Mouse (Mus musculus) MEL (cell line): ENCODE results near the gene Axl. TPM values are rescaled to one million over a fixed set of nuclear protein-coding genes. Genes with fewer than 3 reads are reported as not detected.
A peak's percentile ranks its signal among the peaks of the same experiment; 100 is the strongest.

Experiments
- DNase-seq: peaks from one replicate; pipeline ENCODE4 v3.0.0; 2011; ENCODE audit warnings: low read depth, low spot score
- H3K27ac ChIP-seq: 2 replicates; pipeline ENCODE4 v1.5.1; 2012; ENCODE audit warnings: low read depth, mild to moderate bottlenecking, control low read depth, low read length, moderate library complexity; ENCODE audit not compliant: control insufficient read depth
- H3K27me3 ChIP-seq, 2 experiments: fragments of 150-350 bp in 1 of 2; sonication (generic) in 1 of 2; 2 replicates each; pipeline ENCODE4 v1.6.1; 2012; ENCODE audit warnings: low read length in 2 of 2, mild to moderate bottlenecking in 2 of 2, improper control_type of control experiment in 1 of 2, moderate library complexity in 1 of 2; ENCODE audit not compliant: insufficient read depth in 2 of 2, control insufficient read depth in 1 of 2
- H3K36me3 ChIP-seq, 2 experiments: 2 replicates each; pipeline ENCODE4 v1.6.1; 2012 to 2014; ENCODE audit warnings: low read length in 2 of 2, improper control_type of control experiment in 1 of 2, inconsistent platforms in 1 of 2, mild to moderate bottlenecking in 1 of 2; ENCODE audit not compliant: insufficient read depth in 2 of 2, control insufficient read depth in 1 of 2
- H3K4me1 ChIP-seq, 2 experiments: fragments of 150-350 bp in 1 of 2; sonication (generic) in 1 of 2; 2 replicates each; pipeline ENCODE4 v1.6.1; 2012; ENCODE audit warnings: low read length in 2 of 2, improper control_type of control experiment in 1 of 2, mild to moderate bottlenecking in 1 of 2; ENCODE audit not compliant: insufficient read depth in 2 of 2, control insufficient read depth in 1 of 2
- H3K4me3 ChIP-seq, 2 experiments: fragments of 150-350 bp in 1 of 2; sonication (generic) in 1 of 2; 2 replicates each; pipeline ENCODE4 v1.5.1; 2012; ENCODE audit warnings: low read depth in 2 of 2, low read length in 2 of 2, mild to moderate bottlenecking in 2 of 2, moderate library complexity in 2 of 2, control low read depth in 1 of 2, improper control_type of control experiment in 1 of 2; ENCODE audit not compliant: control insufficient read depth in 1 of 2, insufficient read depth in 1 of 2
- H3K79me2 ChIP-seq: 2 replicates; pipeline ENCODE4 v1.6.1; 2012; ENCODE audit warnings: mild to moderate bottlenecking, low read length, moderate library complexity; ENCODE audit not compliant: control insufficient read depth, poor library complexity, insufficient read depth
- H3K9ac ChIP-seq: 2 replicates; pipeline ENCODE4 v1.6.1; 2012; ENCODE audit warnings: low read depth, mild to moderate bottlenecking, control low read depth, low read length, moderate library complexity; ENCODE audit not compliant: control insufficient read depth, poor library complexity, severe bottlenecking
- H3K9me3 ChIP-seq: fragments of 150-350 bp; sonication (generic); replicated peaks from 2 replicates; pipeline ENCODE4 v1.6.1; 2012; ENCODE audit warnings: mild to moderate bottlenecking, low read length, improper control_type of control experiment, moderate library complexity; ENCODE audit not compliant: insufficient read depth
- BHLHE40 ChIP-seq: IDR thresholded peaks from 2 replicates; pipeline ENCODE4 v1.6.1; 2012; ENCODE audit warnings: low read depth, mild to moderate bottlenecking, inconsistent platforms, low read length, improper control_type of control experiment, borderline replicate concordance
- CHD1 ChIP-seq: IDR thresholded peaks from 2 replicates; pipeline ENCODE4 v1.6.1; 2012; ENCODE audit warnings: low read depth, mild to moderate bottlenecking, inconsistent platforms, low read length, improper control_type of control experiment
- CHD2 ChIP-seq: IDR thresholded peaks from 2 replicates; pipeline ENCODE4 v1.6.1; 2011; ENCODE audit warnings: low read length, improper control_type of control experiment
- CTCF ChIP-seq, 3 experiments: IDR thresholded peaks in 2 of 3; conservative IDR thresholded peaks in 1 of 3; 2 replicates each; pipeline ENCODE4 v1.5.1; 2011 to 2012; ENCODE audit warnings: low read length in 3 of 3, low read depth in 2 of 3, mild to moderate bottlenecking in 2 of 3, improper control_type of control experiment in 1 of 3, inconsistent platforms in 1 of 3, mixed read lengths in 1 of 3, moderate library complexity in 1 of 3; ENCODE audit not compliant: control insufficient read depth in 1 of 3, insufficient read depth in 1 of 3, poor library complexity in 1 of 3, severe bottlenecking in 1 of 3
- E2F4 ChIP-seq: IDR thresholded peaks from 2 replicates; pipeline ENCODE4 v1.6.1; 2011; ENCODE audit warnings: low read depth, low read length, improper control_type of control experiment, borderline replicate concordance
- ELF1 ChIP-seq: IDR thresholded peaks from 2 replicates; pipeline ENCODE4 v1.6.1; 2014; ENCODE audit warnings: low read depth, mild to moderate bottlenecking, inconsistent platforms, low read length, improper control_type of control experiment, moderate library complexity
- GABPA ChIP-seq: IDR thresholded peaks from 2 replicates; pipeline ENCODE4 v1.6.1; 2012; ENCODE audit warnings: low read depth, mild to moderate bottlenecking, inconsistent platforms, low read length, improper control_type of control experiment, moderate library complexity
- GATA1 ChIP-seq: IDR thresholded peaks from 2 replicates; pipeline ENCODE4 v1.6.1; 2011; ENCODE audit warnings: low read depth, low read length, improper control_type of control experiment
- HCFC1 ChIP-seq: IDR thresholded peaks from 2 replicates; pipeline ENCODE4 v1.6.1; 2012; ENCODE audit warnings: low read depth, mild to moderate bottlenecking, inconsistent platforms, low read length, improper control_type of control experiment, moderate library complexity
- JUND ChIP-seq: IDR thresholded peaks from 2 replicates; pipeline ENCODE4 v1.6.1; 2011; ENCODE audit warnings: low read depth, mild to moderate bottlenecking, improper control_type of control experiment, low read length
- KAT2A ChIP-seq: conservative IDR thresholded peaks from 2 replicates; pipeline ENCODE4 v1.6.1; 2012; ENCODE audit warnings: low read depth, low read length, improper control_type of control experiment, inconsistent platforms
- MAFK ChIP-seq: IDR thresholded peaks from 2 replicates; pipeline ENCODE4 v1.6.1; 2011; ENCODE audit warnings: low read depth, mild to moderate bottlenecking, low read length, improper control_type of control experiment, borderline replicate concordance
- MAX ChIP-seq: IDR thresholded peaks from 2 replicates; pipeline ENCODE4 v1.6.1; 2011; ENCODE audit warnings: low read length, improper control_type of control experiment
- MAZ ChIP-seq: IDR thresholded peaks from 2 replicates; pipeline ENCODE4 v1.6.1; 2012; ENCODE audit warnings: low read depth, mild to moderate bottlenecking, inconsistent platforms, low read length, improper control_type of control experiment
- MEF2A ChIP-seq: IDR thresholded peaks from 2 replicates; pipeline ENCODE4 v1.6.1; 2014; ENCODE audit warnings: low read depth, mild to moderate bottlenecking, inconsistent platforms, low read length, improper control_type of control experiment; ENCODE audit not compliant: poor library complexity, insufficient replicate concordance, severe bottlenecking; ENCODE audit errors: extremely low read depth
- MXI1 ChIP-seq: IDR thresholded peaks from 2 replicates; pipeline ENCODE4 v1.6.1; 2011; ENCODE audit warnings: mild to moderate bottlenecking, low read depth, low read length, improper control_type of control experiment
- MYB ChIP-seq: IDR thresholded peaks from 2 replicates; pipeline ENCODE4 v1.6.1; 2011; ENCODE audit warnings: mild to moderate bottlenecking, low read depth, low read length, improper control_type of control experiment
- MYC ChIP-seq: IDR thresholded peaks from 2 replicates; pipeline ENCODE4 v1.6.1; 2011; ENCODE audit warnings: low read depth, mild to moderate bottlenecking, low read length, improper control_type of control experiment, moderate library complexity
- NELFE ChIP-seq: IDR thresholded peaks from 2 replicates; pipeline ENCODE4 v1.6.1; 2011; ENCODE audit warnings: low read depth, low read length, improper control_type of control experiment
- NRF1 ChIP-seq: IDR thresholded peaks from 2 replicates; pipeline ENCODE4 v1.6.1; 2014; ENCODE audit warnings: low read depth, mild to moderate bottlenecking, inconsistent platforms, low read length, improper control_type of control experiment, moderate library complexity; ENCODE audit not compliant: poor library complexity, insufficient read depth, severe bottlenecking
- POLR2A ChIP-seq, 2 experiments: IDR thresholded peaks; 2 replicates each; pipeline ENCODE4 v1.6.1; 2011 to 2012; ENCODE audit warnings: low read length in 2 of 2, mild to moderate bottlenecking in 2 of 2, control low read depth in 1 of 2, improper control_type of control experiment in 1 of 2, low read depth in 1 of 2, moderate library complexity in 1 of 2; ENCODE audit not compliant: control insufficient read depth in 1 of 2, insufficient read depth in 1 of 2, poor library complexity in 1 of 2
- POLR2AphosphoS2 ChIP-seq: IDR thresholded peaks from 2 replicates; pipeline ENCODE4 v1.6.1; 2011; ENCODE audit warnings: low read length, improper control_type of control experiment
- POLR2AphosphoS5 ChIP-seq: IDR thresholded peaks from 2 replicates; pipeline ENCODE4 v1.6.1; 2012; ENCODE audit warnings: low read depth, borderline replicate concordance, mild to moderate bottlenecking, inconsistent platforms, low read length, moderate library complexity, mixed read lengths
- RAD21 ChIP-seq: IDR thresholded peaks from 2 replicates; pipeline ENCODE4 v1.6.1; 2011; ENCODE audit warnings: mild to moderate bottlenecking, low read depth, low read length, improper control_type of control experiment
- RCOR1 ChIP-seq: IDR thresholded peaks from 2 replicates; pipeline ENCODE4 v1.6.1; 2012; ENCODE audit warnings: low read depth, mild to moderate bottlenecking, inconsistent platforms, low read length, improper control_type of control experiment
- SIN3A ChIP-seq: IDR thresholded peaks from 2 replicates; pipeline ENCODE4 v1.6.1; 2012; ENCODE audit warnings: low read length, improper control_type of control experiment, inconsistent platforms
- SMC3 ChIP-seq: IDR thresholded peaks from 2 replicates; pipeline ENCODE4 v1.6.1; 2011; ENCODE audit warnings: low read depth, low read length, improper control_type of control experiment
- TAL1 ChIP-seq: IDR thresholded peaks from 2 replicates; pipeline ENCODE4 v1.6.1; 2012; ENCODE audit warnings: mild to moderate bottlenecking, inconsistent platforms, low read length, moderate library complexity, mixed read lengths
- TBP ChIP-seq: IDR thresholded peaks from 2 replicates; pipeline ENCODE4 v1.8.0; 2011; ENCODE audit warnings: low read depth, low read length, improper control_type of control experiment
- TCF12 ChIP-seq: IDR thresholded peaks from 2 replicates; pipeline ENCODE4 v1.6.1; 2014; ENCODE audit warnings: low read depth, mild to moderate bottlenecking, inconsistent platforms, low read length, improper control_type of control experiment, moderate library complexity
- UBTF ChIP-seq: IDR thresholded peaks from 2 replicates; pipeline ENCODE4 v1.6.1; 2012; ENCODE audit warnings: low read depth, mild to moderate bottlenecking, inconsistent platforms, low read length, improper control_type of control experiment, moderate library complexity, borderline replicate concordance; ENCODE audit not compliant: insufficient read depth
- USF1 ChIP-seq: IDR thresholded peaks from 2 replicates; pipeline ENCODE4 v1.6.1; 2014; ENCODE audit warnings: low read depth, mild to moderate bottlenecking, inconsistent platforms, low read length, improper control_type of control experiment, moderate library complexity
- USF2 ChIP-seq, 2 experiments: IDR thresholded peaks; 2 replicates each; pipeline ENCODE4 v1.6.1; 2011 to 2012; ENCODE audit warnings: improper control_type of control experiment in 2 of 2, low read length in 2 of 2, borderline replicate concordance in 1 of 2, inconsistent platforms in 1 of 2, low read depth in 1 of 2, mild to moderate bottlenecking in 1 of 2; ENCODE audit not compliant: insufficient read depth in 1 of 2
- ZKSCAN1 ChIP-seq: IDR thresholded peaks from 2 replicates; pipeline ENCODE4 v1.6.1; 2012; ENCODE audit warnings: low read depth, mild to moderate bottlenecking, inconsistent platforms, low read length, improper control_type of control experiment, moderate library complexity
- ZMIZ1 ChIP-seq: IDR thresholded peaks from 2 replicates; pipeline ENCODE4 v1.6.1; 2012; ENCODE audit warnings: low read depth, mild to moderate bottlenecking, inconsistent platforms, low read length, improper control_type of control experiment, moderate library complexity
- ZNF384 ChIP-seq: IDR thresholded peaks from 2 replicates; pipeline ENCODE4 v1.6.1; 2012; ENCODE audit warnings: low read depth, mild to moderate bottlenecking, inconsistent platforms, low read length, improper control_type of control experiment
- polyA plus RNA-seq, 2 experiments: library from polyadenylated mRNA; stranded (reverse) in 1 of 2; unstranded in 1 of 2; fragments of >175 nt in 1 of 2; fragments of >200 nt in 1 of 2; gene quantifications; 2 replicates each; pipeline versions ENCODE4 v1.2.1 to v1.2.4; 2012; ENCODE audit warnings: low replicate concordance in 2 of 2, low read depth in 1 of 2; ENCODE audit not compliant: insufficient read length in 2 of 2, insufficient read depth in 1 of 2, missing spikeins in 1 of 2
- total RNA-seq: library from RNA; depleted of rRNA; stranded (reverse); fragments of 300-350 nt; gene quantifications from 2 replicates; pipeline ENCODE4 v1.2.3, GENCODE M21; 2012

The Axl gene
- total and polyA plus RNA-seq, 3 experiments: 0.19 TPM; not detected in 2

DNA sequence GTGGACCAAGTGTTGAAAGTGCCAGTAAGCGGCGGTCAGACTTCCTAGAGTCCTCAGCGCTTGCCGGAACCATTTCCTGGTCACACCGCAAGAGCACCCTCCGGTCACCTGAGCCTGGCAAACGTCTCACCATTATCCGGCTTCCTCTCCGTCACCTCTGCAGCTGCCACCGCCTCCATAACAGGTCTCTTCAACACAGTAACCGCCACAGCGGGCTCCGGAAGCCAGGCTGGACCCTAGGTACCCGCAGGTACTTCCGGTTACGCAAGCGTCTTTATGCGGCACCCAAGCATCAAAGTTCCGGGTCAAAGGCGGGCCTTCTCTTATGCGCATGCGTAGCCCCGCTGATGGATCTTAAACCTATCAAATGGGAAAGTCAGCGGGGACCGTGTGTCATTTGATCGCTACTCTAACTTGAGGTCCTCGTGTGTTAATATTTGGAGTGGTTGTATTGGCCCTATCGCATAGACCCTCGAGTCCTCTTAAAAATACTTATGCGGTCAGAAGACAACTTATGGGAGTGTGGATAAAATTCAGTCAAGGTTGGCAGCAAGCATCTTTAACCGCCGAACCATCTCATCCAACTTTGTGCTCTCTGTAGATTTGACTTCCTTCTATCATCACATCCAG lies 69.6 kb downstream of the Axl start, which contains the start of gene Ccdc97:
Gene Ccdc97, minus strand, starts transcription at position 301 of the 630 bp plus-strand sequence.
- Histone ChIP-seq H3K9ac (peak within 1 kb of the TSS; percentile 75), H3K4me3 (peak within 1 kb of the TSS; percentile 62 to 93), H3K4me1 (peaks cover 3 to 19% of the 10 kb centered on the region in 2 experiments; a peak in 3 of 4 replicates), H3K9me3 (no peaks in the 10 kb centered on the region), H3K79me2 (peaks cover 3% of the 10 kb centered on the region; the same call in 1 of the 2 replicates), H3K27me3 (no peaks in the 10 kb centered on the region), H3K36me3 (peaks cover 6 to 26% of the 10 kb centered on the region in 2 experiments), H3K27ac (peak within 1 kb of the TSS; percentile 88)
- DNase-seq: peak; percentile 97
- TF ChIP-seq MAZ: peak; percentile 93
- peak; percentile 52 for TF ChIP-seq USF1
- TF ChIP-seq KAT2A: peak; percentile 70
- TF ChIP-seq POLR2A (IDR thresholded peaks at IDR 0.05; ENCODE audit: control insufficient read depth in 1 of 2, insufficient read depth in 1 of 2, low read depth in 1 of 2, low read length in 2 of 2, poor library complexity in 1 of 2): peak; percentile 38 to 87
- TF ChIP-seq TCF12: peak; percentile 59
- TF ChIP-seq ZNF384: no peak
- TF ChIP-seq POLR2AphosphoS2: peak; percentile 99
- TF ChIP-seq ELF1: peak; percentile 94
- TF ChIP-seq SIN3A: peak; percentile 29
- 0 out of 2 replicates have a peak, but pooled peaks have one; percentile 44 for TF ChIP-seq RCOR1
- peak; percentile 69; the same call in 1 of the 2 replicates for TF ChIP-seq E2F4
- no peak for TF ChIP-seq GATA1
- TF ChIP-seq POLR2AphosphoS5: no peak; the same call in 1 of the 2 replicates
- no peak for TF ChIP-seq MEF2A
- TF ChIP-seq NRF1: peak; percentile 92
- TF ChIP-seq MYB: peak; percentile 65; the same call in 1 of the 2 replicates
- TF ChIP-seq ZMIZ1: peak; percentile 94
- TF ChIP-seq CHD1: peak; percentile 87; the same call in 1 of the 2 replicates
- TF ChIP-seq ZKSCAN1: peak; percentile 67
- 0 out of 2 replicates have a peak, but pooled peaks have one; percentile 20 for TF ChIP-seq JUND
- no peak for TF ChIP-seq RAD21
- TF ChIP-seq SMC3: no peak; the same call in 1 of the 2 replicates
- peak; percentile 69; the same call in 1 of the 2 replicates for TF ChIP-seq MAFK
- TF ChIP-seq MYC: peak; percentile 83
- no peak for TF ChIP-seq UBTF
- TF ChIP-seq NELFE: peak; percentile 76
- peak; percentile 88 for TF ChIP-seq MAX
- no peak for TF ChIP-seq USF2 (IDR thresholded peaks at IDR 0.05; ENCODE audit: borderline replicate concordance in 1 of 2, insufficient read depth in 1 of 2, low read depth in 1 of 2, low read length in 2 of 2)
- peak; percentile 92 for TF ChIP-seq HCFC1
- peak; percentile 65 for TF ChIP-seq TAL1
- TF ChIP-seq MXI1: peak; percentile 77
- no peak for TF ChIP-seq GABPA
- TF ChIP-seq TBP: peak; percentile 60; the same call in 1 of the 2 replicates
- no peak for TF ChIP-seq CTCF (IDR thresholded peaks at IDR 0.05 in 2 of 3, conservative IDR thresholded peaks at IDR 0.05 in 1 of 3; ENCODE audit: control insufficient read depth in 1 of 3, insufficient read depth in 1 of 3, low read depth in 2 of 3, low read length in 3 of 3, poor library complexity in 1 of 3, severe bottlenecking in 1 of 3)
- TF ChIP-seq CHD2: peak; percentile 80
- TF ChIP-seq BHLHE40: peak; percentile 48
